Mouse (Mus musculus): ENCODE results near the gene Arid4a.
"Not testable (repeated sequence)": the region's sequence is repeated elsewhere in the genome, so short reads cannot be mapped to it uniquely, and the experiment has no call there.

Gene Arid4a

DNA sequence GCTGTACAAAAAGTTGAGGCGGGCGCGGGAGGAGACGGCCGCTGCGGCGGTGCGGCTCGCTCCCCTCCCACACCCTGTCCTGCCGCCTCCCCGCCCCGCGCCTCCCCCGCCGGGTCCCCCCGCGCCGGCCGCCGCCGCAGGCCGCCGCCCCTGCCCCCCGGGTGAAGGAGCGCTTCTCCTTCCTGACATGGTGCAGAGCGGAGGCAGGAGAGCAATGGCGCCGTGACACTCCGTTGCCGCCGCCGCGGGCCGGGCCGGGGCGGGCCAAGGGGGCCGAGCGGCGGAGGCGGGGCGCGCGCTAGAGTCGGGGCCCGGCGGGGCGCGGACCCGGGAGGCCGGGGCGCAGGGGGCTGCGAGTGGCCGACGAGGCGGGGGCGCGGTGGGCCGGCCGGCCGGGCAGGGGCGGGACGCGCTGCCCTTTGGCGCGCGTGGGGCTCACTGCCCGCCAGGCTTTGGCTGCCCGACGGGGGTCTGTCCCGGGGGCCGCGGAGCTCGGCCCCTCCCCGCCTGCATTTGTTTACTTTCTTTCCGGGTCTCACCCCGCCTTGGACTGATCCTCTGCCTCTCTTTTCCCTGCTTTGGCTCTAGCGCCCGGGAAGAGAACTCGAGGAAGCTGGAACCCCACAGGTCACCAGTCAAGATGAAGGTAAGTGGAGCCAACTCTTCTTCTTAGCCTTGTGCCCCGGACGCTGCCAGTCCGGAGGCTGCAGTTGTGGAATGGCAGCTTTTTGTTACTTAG, 882 bp downstream of the Arid4a start:
- peak; percentile 43 for DNase-seq

DNA sequence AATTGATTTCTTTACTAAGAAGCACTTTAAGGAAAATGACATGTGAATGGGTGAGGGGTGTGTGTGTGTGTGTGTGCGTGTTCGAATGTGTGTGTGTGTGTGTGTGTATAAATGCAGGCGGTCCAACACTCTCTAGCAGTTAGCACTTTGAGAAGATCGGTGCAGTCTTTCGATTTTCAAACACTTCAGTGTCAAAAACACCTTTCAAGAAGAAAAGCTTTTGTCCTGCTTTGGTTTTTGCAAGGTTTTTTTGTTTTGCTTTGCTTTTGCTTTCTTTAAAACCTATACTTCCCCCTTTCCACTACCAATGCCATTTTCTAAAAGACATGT, 1.4 kb downstream of the Arid4a start:
- DNase-seq, result no peak

DNA sequence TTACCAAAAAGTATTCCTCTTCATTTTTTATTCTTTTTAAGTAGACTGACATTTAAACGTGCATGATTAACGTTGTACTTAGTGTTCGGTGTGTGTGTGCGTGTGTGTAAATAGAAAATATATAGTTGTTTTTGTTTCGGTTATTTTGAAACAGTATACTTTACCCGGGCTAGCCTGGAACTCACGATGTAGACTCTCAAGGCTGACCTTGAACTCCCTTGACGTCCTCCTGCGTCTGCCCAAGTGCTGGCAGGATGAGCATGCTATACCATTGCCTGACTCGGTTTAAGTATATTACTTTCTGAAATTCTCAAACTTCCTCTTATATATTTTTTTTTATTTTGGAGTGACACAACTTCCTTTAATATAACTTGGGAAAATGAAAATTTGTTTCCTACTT, 2.0 kb downstream of the Arid4a start:
- no peak for DNase-seq

DNA sequence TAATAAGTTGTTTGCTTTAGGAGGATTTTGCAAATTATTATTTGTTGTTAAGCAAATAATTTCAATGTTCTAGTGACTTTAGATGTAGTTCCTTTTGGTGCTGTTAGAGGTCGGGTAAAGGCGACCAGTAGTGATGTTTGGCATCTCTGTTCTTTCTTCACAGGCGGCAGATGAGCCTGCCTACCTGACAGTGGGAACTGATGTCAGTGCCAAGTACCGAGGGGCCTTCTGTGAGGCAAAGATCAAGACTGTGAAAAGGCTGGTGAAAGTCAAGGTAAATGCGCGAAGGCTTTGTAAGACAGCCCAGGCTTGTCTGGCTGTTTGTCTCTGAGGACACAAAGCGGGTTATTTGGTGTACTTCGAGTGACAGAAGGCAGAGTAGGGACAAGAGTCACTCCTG, 3.4 kb downstream of the Arid4a start:
- no peak for DNase-seq

DNA sequence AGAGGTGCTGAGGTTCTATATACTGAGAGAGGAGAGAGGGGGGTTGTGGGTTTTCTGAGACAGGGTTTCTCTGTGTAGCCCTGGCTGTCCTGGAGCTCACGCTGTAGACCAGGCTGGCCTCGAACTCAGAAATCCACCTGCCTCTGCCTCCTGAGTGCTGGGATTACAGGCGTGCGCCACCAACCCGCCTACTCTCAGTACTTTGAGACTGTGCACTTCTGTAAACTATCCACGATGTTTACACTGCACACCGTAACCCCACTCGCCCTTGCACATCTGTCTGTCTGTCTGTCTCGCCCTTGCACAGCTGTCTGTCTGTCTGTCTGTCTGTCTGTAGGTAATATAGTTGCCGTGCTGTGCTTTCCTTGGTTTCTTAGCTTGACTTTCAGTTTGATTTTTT, 8.6 kb downstream of the Arid4a start:
- no peak for DNase-seq

DNA sequence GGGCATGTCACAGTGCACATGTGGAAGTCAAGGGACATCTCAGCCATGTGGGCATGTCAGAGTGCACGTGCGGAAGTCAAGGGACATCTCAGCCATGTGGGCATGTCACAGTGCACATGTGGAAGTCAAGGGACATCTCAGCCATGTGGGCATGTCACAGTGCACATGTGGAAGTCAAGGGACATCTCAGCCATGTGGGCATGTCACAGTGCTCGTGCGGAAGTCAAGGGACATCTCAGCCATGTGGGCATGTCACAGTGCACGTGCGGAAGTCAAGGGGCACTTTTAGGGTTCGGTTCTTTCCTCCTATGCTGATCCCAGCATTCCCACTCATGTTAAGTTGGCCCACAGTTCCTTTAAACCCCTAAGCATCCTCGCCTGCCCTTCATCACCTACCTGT, 12.5 kb downstream of the Arid4a start:
- DNase-seq, result not testable (repeated sequence)

DNA sequence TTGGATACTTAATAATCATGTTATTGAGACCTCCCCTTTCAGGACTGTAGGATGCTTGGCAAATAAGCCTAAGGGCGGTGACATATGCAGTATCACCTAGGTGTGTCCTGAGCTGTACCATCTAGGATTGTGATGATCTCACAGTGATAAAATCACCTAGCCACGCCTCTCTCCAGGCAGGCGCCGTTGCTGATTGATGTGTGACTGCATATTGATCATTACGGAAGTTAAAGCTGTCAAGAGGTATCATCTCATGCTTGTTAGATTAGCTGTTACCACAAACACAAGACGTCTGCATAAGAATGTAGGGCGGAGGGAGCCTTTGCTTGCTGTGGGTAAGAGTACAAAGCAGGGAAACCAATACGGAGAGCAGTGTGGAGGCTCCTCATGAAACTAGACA, 14.5 kb downstream of the Arid4a start:
- no peak for DNase-seq

DNA sequence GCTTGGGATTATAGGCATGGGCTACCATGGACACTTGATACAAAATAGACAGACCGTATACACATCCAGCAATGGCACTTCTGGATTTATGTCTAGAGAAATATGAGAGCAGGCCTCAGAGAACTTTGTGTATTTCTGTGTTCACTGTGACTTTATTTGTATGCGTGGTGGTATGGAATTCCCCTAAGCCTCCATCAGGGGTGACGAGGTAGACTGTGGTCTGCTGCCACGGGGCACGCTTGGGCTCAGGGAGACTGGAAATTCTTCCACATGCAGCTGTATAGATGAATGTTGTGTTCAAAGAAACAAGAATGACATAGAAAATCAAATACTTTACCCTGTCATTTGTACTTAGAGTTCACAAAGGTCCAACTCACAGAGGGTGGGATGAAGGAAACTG, 14.9 kb downstream of the Arid4a start:
- DNase-seq, result no peak

DNA sequence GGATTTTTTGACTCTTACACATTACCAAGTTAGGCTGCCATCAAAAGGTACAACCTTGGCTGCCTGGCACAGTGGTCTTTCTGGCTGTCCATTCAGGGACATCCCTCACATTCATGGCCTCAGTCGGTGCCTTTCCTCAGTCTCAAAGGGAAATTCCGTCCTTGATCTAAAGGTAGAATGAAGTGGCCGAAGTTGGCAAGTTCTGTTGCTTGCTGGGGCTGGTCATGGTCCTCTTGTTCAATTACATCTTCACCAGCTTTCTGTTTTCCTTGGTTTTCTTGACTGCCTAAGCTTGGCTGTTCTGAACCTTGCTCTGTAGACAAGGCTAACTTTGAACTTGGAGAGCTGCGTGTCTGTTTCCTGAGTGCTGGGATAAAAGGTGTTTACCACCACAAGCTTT, 20.0 kb downstream of the Arid4a start:
- no peak for DNase-seq

DNA sequence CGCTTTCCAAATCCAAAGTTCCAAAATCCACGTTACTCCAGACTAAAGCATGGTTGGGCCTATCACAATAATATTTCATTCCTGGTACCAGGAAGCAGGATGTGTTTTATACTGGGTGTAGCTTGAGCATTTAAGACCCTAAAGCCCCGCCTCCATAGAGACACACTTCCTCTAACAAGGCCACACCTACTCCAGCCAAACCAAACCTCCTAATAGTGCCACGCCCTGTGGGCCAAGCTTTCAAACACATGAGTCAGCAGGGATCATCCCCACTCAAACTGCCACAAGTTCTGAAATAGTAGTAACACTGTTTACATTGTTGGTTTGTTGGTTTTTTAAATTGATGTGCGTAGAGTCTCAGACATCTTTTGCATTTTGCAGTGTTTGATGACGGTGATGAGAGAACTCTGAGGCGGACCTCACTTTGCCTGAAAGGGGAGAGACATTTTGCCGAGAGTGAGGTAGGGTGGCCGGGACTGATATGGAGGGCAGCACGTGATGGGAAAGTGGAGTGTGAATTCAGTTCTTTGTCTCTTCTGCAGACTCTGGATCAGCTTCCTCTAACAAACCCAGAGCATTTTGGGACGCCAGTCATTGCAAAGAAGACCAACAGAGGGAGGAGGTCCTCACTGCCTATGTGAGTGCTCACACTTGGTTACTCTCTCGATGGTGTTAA, 21.1 kb downstream of the Arid4a start:
- no peak for DNase-seq

DNA sequence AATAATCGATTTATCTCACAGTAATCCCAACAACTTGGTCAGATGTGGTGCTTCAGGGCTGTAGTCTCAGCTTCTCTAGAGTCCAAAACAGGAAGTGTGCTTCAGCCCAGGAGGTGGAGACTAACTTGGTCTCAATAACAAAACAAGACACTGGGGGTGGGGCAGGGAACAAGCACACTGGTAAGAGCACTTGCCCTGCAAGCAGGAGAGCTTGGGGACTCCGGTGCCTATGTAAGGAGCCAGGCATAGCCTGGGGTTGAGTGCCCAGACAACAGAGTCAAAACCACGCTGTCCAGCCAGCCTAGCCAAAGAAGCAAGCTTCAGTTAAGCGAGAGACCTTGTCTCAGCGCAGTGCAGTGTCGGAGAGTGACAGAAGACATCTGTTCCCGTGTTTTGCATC, 24.7 kb downstream of the Arid4a start:
- no peak for DNase-seq

DNA sequence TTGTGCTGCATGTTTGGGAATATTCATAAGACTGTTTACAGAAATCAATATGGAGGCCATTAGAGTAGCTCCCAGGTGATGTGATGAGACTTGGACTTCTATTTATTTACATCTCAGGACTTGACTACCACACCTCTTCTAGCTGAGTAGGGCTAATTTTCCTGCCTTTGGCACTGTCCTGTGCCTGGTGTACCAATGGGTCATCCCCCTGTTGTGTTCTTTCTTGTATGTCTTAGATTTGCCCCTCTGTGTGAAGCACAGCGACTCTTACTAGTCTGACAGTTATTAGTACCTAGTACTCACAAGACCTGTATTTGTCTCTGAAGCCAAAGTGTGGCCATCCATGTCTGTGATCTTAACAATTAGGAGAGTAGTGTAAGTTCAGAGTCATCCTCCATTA, 26.7 kb downstream of the Arid4a start:
- DNase-seq, result no peak

DNA sequence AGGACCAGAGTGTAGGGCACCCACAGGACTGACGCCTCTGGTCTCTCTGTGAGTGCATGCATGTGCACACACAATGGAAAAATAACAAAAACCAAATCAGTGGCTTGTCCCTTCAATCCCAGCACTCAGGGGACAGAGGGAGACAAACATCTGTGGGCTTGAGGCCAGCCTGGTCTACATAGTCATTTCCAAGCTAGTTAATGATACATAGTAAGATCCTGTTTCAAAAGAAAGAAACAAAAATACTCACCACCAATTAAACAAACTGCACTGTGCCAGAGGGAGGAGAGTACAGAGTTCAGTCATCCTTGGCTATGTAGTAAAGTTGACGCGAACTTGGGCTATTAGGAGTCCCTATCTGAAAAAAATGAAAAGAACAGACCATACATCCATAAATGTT, 27.8 kb downstream of the Arid4a start:
- no peak for DNase-seq

DNA sequence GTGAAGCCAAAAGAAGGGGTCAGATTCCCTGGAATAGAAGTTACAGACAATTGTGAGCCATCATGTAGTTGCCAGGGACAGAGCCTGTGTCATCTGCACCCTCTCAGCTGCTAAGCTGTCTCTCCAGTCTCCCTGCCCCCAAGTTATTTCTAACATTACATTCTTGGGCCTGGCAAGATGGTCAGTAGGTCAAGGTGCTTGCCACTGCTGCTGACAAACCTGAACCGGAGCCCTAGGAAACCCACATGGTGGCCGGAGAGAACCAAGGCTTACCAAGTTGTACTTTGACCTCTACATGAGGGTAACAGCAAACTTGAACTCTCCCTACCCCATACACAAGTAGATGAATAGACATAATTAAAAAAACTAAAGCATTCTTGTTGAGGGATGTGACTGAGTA, 28.7 kb downstream of the Arid4a start:
- DNase-seq, result no peak

DNA sequence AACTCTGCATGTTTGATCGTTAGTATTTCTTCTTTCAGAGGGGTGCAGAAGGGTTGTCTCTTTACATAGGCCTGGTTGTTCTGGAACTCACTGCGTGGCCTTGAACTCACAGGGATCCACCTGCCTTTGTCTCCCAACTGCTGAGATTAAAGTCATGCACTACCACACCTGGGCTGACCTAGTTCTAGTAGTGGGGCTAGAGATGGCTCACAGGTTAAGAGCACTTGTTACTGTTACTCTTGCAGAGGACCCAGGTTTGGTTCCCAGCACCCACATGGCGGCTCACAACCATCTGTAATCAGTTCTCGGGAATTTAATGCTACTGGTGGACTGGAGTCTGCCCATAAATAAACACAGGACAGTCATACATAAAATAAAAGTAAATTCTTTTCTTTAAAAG, 30.7 kb downstream of the Arid4a start:
- DNase-seq, result no peak

DNA sequence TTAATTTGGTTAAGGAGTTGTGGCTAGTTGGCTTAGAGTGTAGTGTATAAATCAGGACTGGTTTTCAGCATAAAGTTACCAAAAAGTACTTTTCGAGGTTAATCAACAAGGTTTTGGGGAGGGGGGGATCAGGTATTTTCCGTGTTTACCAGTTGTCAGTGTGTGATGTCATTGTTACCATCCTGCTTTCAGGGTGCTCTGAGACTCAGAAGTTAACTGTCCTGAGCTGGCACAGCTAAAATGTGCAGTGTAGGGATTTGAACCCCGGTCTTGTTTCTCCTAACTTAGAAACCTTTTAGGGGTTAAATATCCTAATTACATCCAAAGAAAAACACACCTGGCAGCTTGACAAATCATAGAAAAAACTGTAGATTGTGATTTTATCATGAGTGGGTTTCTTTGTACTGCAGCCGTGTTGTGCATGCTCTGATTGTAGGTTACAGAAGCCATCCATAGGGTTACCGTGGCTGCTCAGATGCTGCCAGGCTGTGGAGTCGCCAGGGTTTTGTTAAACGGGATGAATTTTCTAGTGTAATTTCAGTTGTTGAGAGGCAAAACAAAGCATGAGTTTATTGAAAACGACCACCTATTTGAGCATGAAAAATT, 31.8 kb downstream of the Arid4a start:
- no peak for DNase-seq

DNA sequence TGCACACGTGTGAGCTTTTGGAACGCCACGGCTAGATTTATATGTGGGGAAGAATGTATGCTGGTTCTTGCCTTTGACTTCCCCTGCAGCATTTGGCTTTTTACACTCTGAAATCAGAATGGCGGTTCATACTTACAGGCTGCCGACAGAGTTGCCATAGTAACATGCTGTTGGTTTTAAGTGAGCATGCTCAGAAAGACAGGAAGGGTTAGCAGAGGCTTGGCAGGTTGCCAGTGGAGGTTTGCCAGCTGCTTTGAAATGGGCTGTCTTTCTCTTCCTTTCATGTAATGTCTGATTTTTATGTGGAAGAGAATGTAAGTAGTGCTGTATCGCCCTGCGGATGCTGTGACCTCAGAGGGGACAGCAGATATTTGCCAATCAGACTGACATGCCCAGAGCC, 32.3 kb downstream of the Arid4a start:
- DNase-seq, result peak; percentile 96

DNA sequence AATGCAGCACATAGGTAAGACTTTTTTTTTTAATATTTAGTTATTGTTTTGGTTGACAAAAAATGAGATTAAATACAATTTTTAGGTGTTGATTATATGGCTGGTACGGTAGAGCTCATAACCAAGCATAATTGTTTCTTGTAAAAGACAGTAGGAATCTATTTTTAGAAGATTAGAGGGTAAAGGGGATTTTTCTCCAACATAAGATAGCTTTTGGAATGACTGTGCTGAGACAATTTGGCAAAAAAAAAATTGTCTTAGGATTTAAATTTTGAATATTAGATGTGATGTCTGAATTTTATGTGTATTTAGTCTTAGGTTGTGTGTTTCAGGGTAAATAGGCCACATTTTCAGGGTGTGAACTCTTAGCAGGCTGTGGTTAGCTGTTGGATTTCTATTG, 32.8 kb downstream of the Arid4a start:
- DNase-seq, result no peak

DNA sequence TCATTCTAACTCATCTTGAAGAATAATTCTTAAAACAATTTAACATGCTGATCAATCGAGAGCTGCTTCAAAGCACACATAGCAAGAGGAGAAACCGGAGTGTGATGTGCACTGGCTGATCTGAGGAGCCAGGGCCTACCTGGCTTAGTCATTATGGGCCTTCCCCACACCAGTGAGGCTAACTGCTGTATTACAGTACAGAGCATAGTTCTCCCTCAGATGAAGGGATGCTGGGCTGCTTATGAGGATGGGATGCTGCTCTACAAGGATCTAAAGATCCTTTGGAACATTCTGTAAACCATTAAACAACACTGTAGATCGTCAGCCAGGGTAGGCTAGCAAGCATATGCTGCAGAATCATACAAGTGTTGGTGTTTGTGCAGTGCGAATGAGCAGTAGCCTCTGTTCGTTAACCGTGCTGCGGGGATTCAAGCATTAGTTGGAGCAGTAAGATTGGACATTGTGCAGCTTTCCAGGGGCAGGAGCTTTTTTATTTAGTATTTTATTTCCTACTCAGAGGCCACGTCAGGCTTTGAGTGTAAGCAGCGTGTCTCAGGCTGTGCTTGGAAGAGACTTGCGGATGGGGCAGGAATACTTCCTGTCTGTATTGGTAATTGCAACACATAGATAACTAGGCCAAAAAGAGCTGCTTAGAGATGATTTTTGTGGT, 33.9 kb downstream of the Arid4a start:
- DNase-seq, result peak; percentile 33

DNA sequence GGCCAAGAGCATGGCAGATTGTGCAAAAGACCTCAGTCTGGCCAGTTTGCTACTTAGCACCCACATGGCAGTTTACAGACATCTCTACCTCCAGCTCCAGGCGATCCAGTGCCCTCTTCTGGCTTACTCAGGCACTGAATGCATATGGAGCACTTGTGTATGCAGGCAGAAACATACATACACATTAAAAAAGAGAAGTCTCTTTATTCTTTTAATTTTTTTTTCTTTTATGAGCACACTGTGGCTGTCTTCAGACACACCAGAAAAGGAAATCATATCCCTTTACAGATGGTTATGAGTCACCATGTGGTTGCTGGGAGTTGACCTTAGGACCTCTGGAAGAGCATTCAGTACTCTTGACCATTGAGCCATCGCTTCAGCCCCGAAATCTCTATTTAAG, 35.3 kb downstream of the Arid4a start:
- peak; percentile 30 for DNase-seq

DNA sequence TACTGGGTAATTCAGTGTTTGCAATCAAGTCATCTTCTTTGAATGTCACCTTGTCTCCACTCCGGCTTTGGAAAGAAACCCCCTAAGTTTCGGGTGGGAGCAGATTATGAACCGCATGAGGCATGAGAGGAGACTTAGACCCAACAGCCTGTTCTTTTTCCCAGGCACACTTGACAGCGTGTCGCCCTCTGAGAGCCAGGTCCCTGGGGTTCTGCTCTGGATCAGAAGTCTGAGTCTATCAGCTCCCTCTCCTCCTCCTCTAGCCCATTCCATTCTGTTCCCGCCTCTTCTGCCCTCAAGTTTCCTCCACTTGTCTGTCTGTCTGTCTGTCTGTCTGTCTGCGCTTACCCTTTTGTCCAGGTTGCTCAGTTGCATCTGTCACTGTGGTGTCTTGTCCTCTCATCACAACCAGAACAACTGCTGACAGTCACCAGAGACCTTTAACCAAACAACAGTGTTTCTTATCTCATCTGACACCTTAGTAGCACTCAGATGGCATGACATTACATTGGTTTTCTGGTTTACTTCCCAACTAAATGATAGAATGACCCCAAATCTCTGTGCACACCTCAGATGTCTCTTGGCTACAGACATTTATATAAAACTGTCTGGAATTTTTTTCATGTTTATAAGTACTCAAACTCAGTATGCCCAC, 36.7 kb downstream of the Arid4a start:
- peak; percentile 23 for DNase-seq

DNA sequence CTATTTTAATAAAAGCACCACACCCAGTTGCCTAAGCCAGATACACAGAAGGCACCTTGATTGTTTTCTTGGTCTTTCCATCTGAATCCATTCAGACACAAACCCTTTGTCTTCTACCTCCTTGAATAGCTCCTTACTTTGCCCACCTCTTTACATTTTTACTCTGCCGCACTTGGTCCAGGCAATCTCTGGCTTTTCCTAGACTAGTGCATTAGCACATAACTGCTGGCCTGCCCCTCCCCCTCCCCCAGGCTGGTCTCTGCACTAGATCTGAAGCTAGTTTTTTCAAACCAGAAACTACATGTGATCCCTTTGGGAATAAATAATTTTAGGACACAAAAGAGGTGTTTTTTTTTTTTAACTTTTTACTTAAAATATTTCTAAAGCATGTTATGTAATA, 37.2 kb downstream of the Arid4a start:
- no peak for DNase-seq

DNA sequence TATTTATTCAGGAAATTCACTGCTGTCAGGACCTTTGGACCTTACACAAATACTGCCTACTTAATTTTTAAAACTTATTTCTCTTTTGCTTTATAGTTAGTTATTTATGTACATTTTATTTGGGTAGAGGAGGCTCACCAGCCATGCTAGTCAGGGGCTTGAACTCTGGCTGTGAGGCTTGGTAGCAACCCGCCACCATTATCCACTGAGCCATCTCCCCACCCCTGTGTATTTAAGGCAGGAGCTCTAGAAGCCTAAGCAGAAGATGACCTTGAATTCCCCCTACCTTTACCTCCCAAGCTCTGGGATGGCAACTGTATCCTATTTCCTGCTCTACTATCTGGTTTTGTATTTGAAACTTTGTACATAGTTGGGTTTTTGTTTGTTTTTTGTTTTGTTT, 37.7 kb downstream of the Arid4a start:
- no peak for DNase-seq

DNA sequence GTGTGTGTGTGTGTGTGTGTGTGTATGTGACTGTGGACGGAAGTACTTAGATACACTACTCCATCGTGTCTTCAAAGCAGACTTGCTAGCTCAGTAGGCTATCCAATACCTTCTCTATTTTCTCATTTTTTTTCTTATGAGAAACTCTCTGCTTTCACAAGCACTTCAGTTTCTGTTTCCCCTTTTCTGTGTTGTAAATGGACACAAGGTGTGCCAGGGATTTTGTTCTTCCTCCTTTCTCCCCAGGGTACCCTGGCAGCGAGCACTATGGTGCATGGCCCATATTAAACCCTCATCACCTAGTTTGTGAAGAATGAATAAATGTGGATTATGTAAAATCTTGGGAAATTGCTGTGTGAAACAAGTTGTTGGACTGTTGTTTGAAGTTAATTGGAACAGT, 39.7 kb downstream of the Arid4a start:
- DNase-seq, result no peak

Measured in cerebellum, adult 8-10 months (tissue).